Mouse (Mus musculus) testis, adult 2 months (tissue): ENCODE results near the gene Arhgap6.

ENCODE experiments used
- CTCF ChIP-seq: fragments of 200-500 bp; IDR thresholded peaks from 2 replicates; pipeline ENCODE4 v1.5.1; 2012; ENCODE audit warnings: low read depth, mild to moderate bottlenecking, inconsistent platforms, low read length, moderate library complexity; ENCODE audit not compliant: control insufficient read depth, insufficient read depth, insufficient replicate concordance
- POLR2A ChIP-seq: fragments of 200-500 bp; IDR thresholded peaks from 2 replicates; pipeline ENCODE4 v1.6.1; 2012; ENCODE audit warnings: low read depth, mild to moderate bottlenecking, inconsistent platforms, low read length, moderate library complexity; ENCODE audit not compliant: control insufficient read depth

DNA sequence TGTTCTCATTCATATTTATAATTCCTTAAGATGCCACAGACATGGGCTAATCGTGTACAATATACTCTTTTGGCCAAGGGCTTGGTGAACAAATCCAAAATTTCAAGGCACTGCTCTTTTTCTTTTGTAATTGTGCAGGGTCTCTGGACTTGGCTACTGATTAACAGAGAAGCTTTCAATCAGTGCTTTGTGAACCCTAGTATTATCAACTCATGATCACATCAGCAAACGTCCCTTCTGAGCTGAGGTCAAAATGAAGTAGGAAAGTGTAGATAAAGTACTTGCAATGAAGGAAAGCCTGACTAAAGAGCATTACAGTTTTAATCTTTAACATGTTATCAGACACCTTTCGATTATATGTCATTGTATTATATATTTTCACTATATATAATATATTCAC lies 270.4 kb downstream of the Arhgap6 start:
- TF ChIP-seq CTCF (no peak), POLR2A (no peak)
